ENCODE assay signal across 9 mouse cellular contexts in the genomic region with DNA sequence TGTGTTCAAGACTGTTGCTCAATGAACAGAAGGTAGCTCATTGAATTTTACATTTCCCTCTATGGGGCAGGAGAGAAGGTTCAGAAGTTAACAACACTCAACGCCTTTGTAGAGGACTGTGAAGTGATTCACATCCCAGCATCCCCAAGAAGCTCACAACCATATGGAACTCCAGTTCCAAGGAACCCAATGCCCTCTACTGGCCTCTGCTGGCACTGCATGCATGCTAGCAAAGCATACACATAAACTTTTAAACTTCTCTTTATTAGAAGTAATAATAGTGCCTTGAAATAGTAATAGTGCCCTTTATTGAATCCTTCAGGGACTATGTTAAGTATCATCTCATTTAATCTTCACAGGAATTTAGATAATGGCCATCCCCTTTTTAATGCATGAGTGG. TPM values are rescaled to one million over a fixed set of nuclear protein-coding genes. Genes with fewer than 3 reads are reported as not detected.
A peak's percentile ranks its signal among the peaks of the same experiment; 100 is the strongest.
DNase-seq lines count a peak whose midpoint lies in the region; ATAC-seq and TF ChIP-seq lines count a peak whose summit lies in the region.
"Had no signal": no experiment of that assay in that cellular context is flagged by ENCODE, and none has a peak within 500 bp of the region (broad histone marks: within the 10 kb centered on the region; RNA-seq: fewer than 3 reads in every experiment).

No protein-coding gene starts in this region.

- H3K9me3 ChIP-seq in liver, embryonic 14.5 days (ENCODE audit: control insufficient read depth, low read length) = no peaks in the 10 kb centered on the region
- H3K9me3 ChIP-seq: hindbrain, embryonic 13.5 days had no signal

- no peak overlapping the region for H3K4me3 ChIP-seq in layer of hippocampus, adult 2 months
- H3K4me3 ChIP-seq in liver, embryonic 14.5 days (ENCODE audit: insufficient read depth in 1 of 2, low read depth in 2 of 2, low read length in 2 of 2) = no peak overlapping the region
- H3K4me3 ChIP-seq: hindbrain, embryonic 13.5 days had no signal

- WGBS in liver, embryonic 14.5 days (ENCODE audit: insufficient replicate concordance) = 64% methylated on average over 1 of the region's 1 CpGs

- H3K36me3 ChIP-seq in liver, embryonic 14.5 days (replicated peaks; ENCODE audit: control insufficient read depth, insufficient read depth, low read depth) = no peaks in the 10 kb centered on the region
- H3K36me3 ChIP-seq: hindbrain, embryonic 13.5 days had no signal

- TF ChIP-seq CTCF in layer of hippocampus, adult 2 months (conservative IDR thresholded peaks at IDR 0.05) = peak; percentile 70
- peak; percentile 80 for TF ChIP-seq CTCF in liver, embryonic 14.5 days (IDR thresholded peaks at IDR 0.05; ENCODE audit: low read depth)

- peaks cover 7 to 11% of the 10 kb centered on the region in 2 experiments for H3K4me1 ChIP-seq in liver, embryonic 14.5 days (replicated peaks; ENCODE audit: control insufficient read depth in 2 of 2, insufficient read depth in 2 of 2, low read length in 1 of 2)
- H3K4me1 ChIP-seq: hindbrain, embryonic 13.5 days had no signal

- no peak for DNase-seq in layer of hippocampus, adult 2 months (ENCODE audit: low spot score in 2 of 2)
- no peak for DNase-seq in layer of hippocampus, adult 9-10 months (ENCODE audit: low spot score)
- peak; percentile 17 for DNase-seq in 416B (ENCODE audit: low read depth)
- DNase-seq in CD4-positive helper T cell, adult 2 months (ENCODE audit: low read depth, low spot score) = peak; percentile 15
- no peak for DNase-seq in liver, embryonic 14.5 days (ENCODE audit: low read depth in 3 of 3, low spot score in 3 of 3)
- no peak for DNase-seq in frontal cortex, adult 2 months (ENCODE audit: extremely low spot score in 1 of 2, low spot score in 1 of 2)
- no peak for DNase-seq in adipocyte (ENCODE audit: low spot score)
- DNase-seq: cerebellum, adult 2 months had no signal

- TF ChIP-seq EP300 in liver, embryonic 14.5 days (IDR thresholded peaks at IDR 0.05; ENCODE audit: low read depth) = no peak

- ATAC-seq in liver, embryonic 14.5 days (ENCODE audit: insufficient read depth) = no peak

- no peaks in the 10 kb centered on the region for H3K27me3 ChIP-seq in liver, embryonic 14.5 days (ENCODE audit: control insufficient read depth, insufficient read depth, low read length)
- H3K27me3 ChIP-seq: hindbrain, embryonic 13.5 days had no signal

- H3K9ac ChIP-seq in liver, embryonic 14.5 days (replicated peaks) = no peak overlapping the region
- H3K9ac ChIP-seq: hindbrain, embryonic 13.5 days had no signal

- H3K27ac ChIP-seq in layer of hippocampus, adult 2 months = no peak overlapping the region
- H3K27ac ChIP-seq in liver, embryonic 14.5 days = no peak overlapping the region
- H3K27ac ChIP-seq: hindbrain, embryonic 13.5 days had no signal

- H3K4me2 ChIP-seq in liver, embryonic 14.5 days (ENCODE audit: low read depth) = no peak overlapping the region
- H3K4me2 ChIP-seq: hindbrain, embryonic 13.5 days had no signal

RNA-seq across cellular contexts. Expression of a gene that starts 9.3 kb away (rescaled TPM):
- total RNA-seq in layer of hippocampus, adult 2 months (2021) = 1 to 10 TPM; 1.2 to 1.4 TPM
- polyA plus RNA-seq in liver, embryonic 14.5 days (2012; rRNA removed) = 0.65 and 1.1 TPM in 2 replicates
- 0.88 and 0.97 TPM in 2 replicates for polyA plus RNA-seq in liver, embryonic 14.5 days (2014; fragmentation: Nextera tagmentation; extraction: Ambion mirVana)
- polyA plus RNA-seq in frontal cortex, adult 2 months (2012; rRNA removed) = 2.1 TPM in 2 replicates

Comparison
In these comparisons a context has a peak if more than half of its experiments do, and no peak if none do; other contexts are left out.
1. DNase-seq: peak in 416B (single experiment) and CD4-positive helper T cell, adult 2 months (single experiment); none in layer of hippocampus, adult 2 months (0 of 2), layer of hippocampus, adult 9-10 months (single experiment), liver, embryonic 14.5 days (0 of 3), frontal cortex, adult 2 months (0 of 2) and adipocyte (single experiment).